Mouse (Mus musculus): ENCODE measurements around the gene 4931422A03Rik.

The 4931422A03Rik gene

DNA sequence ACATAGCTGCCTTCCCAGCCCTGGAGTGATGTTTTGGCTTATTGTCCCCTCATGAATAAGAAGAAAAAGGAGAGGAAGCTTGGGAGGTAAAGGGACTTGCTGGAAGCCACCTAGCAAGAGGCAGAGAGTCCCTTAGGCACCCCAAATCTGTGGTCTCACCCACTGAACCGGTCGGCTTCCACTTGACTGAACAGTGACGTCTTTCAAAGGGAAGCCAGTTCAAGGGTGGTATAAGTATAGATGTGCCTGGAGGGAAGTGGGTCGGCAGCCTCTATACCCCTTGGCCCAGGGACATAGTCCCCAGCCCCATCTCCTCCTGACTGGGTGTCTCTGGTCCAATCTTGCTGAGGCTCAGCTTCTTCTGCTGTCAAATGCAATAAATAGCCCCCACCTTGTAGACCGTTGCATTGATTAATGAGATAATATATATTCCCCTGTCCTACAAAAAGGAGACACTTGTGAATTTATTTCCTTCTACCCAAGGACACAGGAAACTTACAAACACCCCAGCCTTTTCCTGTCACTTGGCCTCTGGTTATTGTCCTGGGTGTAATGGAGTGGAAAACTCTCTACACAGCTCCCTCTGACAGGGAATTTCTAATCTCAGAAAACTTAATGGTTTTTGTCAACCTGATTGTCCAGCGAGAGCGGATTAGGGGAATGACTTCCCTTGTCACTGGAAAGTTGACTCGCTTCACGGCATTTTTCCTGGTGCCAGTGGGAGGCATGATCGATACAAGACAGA is 92.3 kb downstream of the 4931422A03Rik start:
- DNase-seq (ENCODE audit: low spot score): no peak

- DNase-seq (ENCODE audit: low spot score): no peak
These were observed 93.5 kb downstream of the 4931422A03Rik start for GRCm38 (mm10) chr2:103934670-103935069.

- DNase-seq (ENCODE audit: low spot score): no peak
These were observed 93.9 kb downstream of the 4931422A03Rik start for GRCm38 (mm10) chr2:103934270-103934669.

- DNase-seq (ENCODE audit: low spot score): no peak
These were observed 95.7 kb downstream of the 4931422A03Rik start for GRCm38 (mm10) chr2:103932480-103932879.

DNA sequence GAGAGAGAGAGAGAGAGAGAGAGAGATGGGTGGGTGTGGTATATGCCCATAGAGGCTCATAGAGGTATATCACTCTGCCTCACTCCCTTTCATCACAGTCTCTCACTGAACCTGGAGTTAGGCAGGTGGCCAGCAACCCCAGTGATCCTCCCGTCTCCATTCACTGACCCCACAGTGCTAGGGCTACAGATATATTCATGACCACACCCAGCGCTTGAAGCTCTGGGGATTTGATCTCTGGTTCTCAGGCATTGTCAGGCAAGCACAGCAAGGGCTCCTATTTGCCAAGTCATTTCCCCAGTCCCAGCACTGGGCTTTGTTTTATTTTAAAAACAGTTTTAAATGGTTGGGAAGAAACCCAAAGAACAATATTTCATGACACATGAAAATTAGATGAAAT is 96.1 kb downstream of the 4931422A03Rik start:
- no peak for DNase-seq (ENCODE audit: low spot score)

DNA sequence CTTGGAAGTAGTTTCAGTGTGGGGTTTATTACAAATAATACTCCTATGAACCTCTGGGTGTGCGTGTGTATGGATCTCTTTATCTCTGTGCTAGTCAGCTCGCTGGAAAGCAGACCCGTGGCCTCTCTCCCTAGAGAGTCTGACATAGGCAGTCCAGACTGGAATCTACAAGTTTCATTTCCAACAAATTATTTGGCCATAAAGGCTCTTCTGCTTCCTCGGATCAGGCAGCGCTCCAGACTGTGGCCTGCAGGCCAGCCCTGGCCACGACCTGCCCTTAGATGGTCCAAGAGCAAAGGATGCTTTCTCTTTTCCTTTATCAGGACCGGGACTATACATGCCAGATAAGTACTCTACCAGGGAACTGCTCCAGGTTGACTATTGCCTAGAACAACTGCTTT is 96.7 kb downstream of the 4931422A03Rik start:
- DNase-seq (ENCODE audit: low spot score): no peak

- DNase-seq (ENCODE audit: low spot score): no peak
These were observed 97.7 kb downstream of the 4931422A03Rik start for GRCm38 (mm10) chr2:103930306-103931019.

DNA sequence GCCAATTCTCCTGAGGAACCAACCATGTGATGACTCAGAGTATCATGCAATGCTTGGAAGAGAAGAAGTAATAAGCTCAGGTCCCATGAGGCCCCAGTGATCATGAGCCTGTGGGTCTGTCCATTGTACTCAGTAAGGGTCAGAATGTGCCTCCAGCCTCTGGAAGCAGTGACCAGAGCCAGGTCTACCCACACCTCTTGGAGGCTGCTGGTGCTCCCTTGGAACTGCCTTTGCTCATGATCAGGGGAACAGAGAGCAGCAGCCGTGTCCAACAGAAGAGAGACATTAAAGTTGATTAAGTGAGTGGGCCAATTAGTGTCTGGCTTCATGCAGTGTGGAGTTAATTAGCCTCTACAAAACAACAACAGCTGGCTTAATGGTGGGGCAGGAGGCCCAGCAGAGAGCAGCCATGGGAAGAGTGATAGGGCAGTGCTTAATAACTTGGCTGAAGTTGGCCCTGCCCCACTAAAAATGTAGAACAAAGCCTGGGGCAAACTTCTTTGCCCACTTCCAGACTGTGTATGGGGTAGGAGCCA is 100.5 kb downstream of the 4931422A03Rik start:
- no peak for DNase-seq (ENCODE audit: low spot score)

- no peak for DNase-seq (ENCODE audit: low spot score)
These were observed 101.5 kb downstream of the 4931422A03Rik start for GRCm38 (mm10) chr2:103926586-103927113.

GRCm38 (mm10) chr2:103919488-103919887 is 108.7 kb downstream of the 4931422A03Rik start:
- DNase-seq (ENCODE audit: low spot score): no peak

GRCm38 (mm10) chr2:103918375-103918774 is 109.8 kb downstream of the 4931422A03Rik start:
- no peak for DNase-seq (ENCODE audit: low spot score)

GRCm38 (mm10) chr2:103917375-103917774 is 110.8 kb downstream of the 4931422A03Rik start:
- DNase-seq (ENCODE audit: low spot score): no peak

Measured in T-cell, adult 2 months (primary cell).